Mouse (Mus musculus) ES-Bruce4 (cell line): ENCODE measurements at regions not wholly inside any gene's neighbourhood (a gene's known extent, or its start where the extent isn't known, plus 50 kb on each side); places are given as distances from the start of the nearest gene placed in this dataset.

Experiments used
- CTCF ChIP-seq: IDR thresholded peaks from one replicate; pipeline ENCODE4 v1.8.1; 2011; ENCODE audit warnings: low read depth, low read length
- EP300 ChIP-seq: IDR thresholded peaks from 2 replicates; pipeline ENCODE4 v1.6.1; 2011; ENCODE audit warnings: low read depth, low read length; ENCODE audit not compliant: insufficient read depth
- POLR2A ChIP-seq: IDR thresholded peaks from one replicate; pipeline ENCODE4 v1.8.1; 2011; ENCODE audit warnings: low read length; ENCODE audit not compliant: insufficient read depth

- TF ChIP-seq POLR2A (no peak), CTCF (no peak), EP300 (no peak)
Observed at GRCm38 (mm10) chr1:43360741-43361140, 83.6 kb upstream of the Nck2 start.
